Mouse (Mus musculus) spleen, postnatal 10 days (tissue): ENCODE data around the gene Cdk12.
A peak's percentile ranks its signal among the peaks of the same experiment; 100 is the strongest.

Experiments used
- DNase-seq, 2 experiments: peaks; one replicate each; pipeline ENCODE4 v3.0.0; 2021 to 2022; ENCODE audit warnings: low spot score in 2 of 2

Cdk12 gene

DNA sequence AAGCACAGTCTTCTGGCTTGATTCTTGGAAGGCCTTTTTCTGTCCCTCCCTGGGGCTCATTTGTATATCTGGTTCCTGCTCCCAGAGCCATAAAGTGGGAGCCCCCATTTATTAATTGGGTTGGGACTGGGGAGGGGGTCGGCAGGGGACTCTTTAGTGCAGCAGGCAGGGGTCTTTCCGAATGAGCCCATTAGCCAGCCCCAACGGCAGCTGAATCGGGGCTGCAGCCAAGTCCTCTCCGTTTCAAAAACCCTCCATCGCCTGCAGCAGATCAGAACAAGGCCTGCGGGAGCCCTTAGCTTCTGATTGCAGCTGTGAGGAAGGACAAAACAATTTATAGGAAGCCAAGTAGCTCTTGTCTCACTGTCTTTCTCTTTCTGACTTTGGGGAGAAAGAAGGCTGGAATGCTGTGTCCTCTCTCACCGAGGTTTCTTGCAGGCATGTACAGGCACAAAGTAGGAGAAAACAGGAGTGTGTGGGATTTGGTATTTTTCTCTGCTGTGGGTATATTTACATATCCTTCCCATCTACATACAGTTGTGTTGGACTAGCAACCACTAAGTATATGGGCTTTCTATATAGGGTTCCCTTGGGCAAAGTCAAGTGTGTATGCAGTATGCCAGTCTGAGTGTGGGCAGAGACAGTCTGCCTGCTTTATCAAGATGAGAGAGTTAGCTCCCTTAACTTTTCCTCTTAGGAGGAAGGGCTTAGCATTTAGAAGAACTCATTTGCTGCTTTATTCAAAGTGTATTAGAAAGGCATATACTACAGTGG lies 58.0 kb downstream of the Cdk12 start:
- no peak for DNase-seq

DNA sequence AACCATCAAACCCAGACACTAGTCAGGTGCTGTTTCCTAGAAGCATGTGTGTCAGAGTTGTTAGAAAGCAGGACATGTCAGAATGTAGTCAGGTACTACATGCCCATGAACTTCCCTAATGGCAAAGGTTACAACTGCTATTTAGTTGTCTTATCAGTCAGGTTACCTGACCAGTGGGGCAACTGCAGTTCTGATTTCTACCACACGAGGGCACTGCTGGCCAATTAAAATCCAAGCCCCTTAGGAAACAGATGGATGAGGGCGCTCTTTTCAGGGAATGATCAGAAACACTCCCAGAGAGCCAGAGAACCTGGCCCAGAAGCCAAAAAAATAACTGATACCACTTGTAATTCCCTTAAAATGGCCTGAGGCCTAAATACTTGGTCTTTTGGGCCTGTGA lies 62.2 kb downstream of the Cdk12 start:
- peak; percentile 81 to 85 for DNase-seq

DNA sequence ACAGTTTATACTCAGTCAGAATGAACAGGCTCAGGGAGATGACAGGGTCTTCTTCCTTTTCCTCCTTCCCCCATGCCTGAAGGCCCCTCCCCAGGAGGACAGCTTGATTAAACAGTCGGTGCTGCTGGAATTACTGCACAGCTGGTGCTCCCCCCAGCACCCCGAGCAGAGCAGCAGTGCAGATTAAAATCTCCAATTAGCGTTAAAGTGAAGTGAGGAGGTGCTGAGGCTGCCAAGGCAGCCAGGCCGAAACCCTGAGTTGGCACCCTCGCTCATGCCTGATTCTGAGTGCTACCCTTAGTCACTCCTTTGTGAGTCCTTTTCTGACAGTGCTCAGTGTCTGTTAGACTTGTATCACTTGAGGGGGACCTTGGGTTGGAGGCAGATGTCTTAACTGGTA lies 63.0 kb downstream of the Cdk12 start:
- no peak for DNase-seq

DNA sequence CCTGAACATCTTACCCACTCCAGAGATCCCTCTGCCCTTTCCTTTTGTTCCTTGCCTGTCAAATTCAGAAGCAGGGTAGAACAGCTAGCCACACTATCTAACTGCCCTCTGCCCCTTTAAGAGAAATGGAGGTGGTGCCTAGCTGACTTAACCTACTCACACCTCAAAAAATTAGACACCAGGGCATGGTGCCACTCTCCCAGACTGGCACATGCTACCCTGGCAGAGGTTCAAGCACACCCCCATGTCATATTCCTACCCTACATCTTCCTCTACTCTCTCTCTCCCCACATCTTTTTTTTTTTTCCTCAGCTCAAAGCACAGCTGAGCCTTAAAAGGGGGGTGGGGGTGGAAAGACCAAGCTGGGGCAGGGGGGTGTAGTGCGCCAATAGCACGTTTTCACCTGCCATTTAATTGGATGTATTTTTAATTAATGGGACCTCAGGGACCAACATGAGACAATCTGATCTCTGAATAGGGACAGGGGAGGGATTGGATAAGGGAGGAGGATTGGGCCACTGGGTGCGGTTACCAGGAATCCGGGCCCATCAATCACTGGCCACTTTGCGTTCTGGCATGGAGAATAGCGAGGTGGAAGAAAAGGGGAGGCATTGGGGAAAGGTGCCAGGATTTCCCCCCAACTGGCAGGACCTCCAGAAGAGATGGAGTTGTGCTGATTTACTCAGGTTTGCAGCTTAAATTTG lies 64.0 kb downstream of the Cdk12 start:
- DNase-seq: no peak

DNA sequence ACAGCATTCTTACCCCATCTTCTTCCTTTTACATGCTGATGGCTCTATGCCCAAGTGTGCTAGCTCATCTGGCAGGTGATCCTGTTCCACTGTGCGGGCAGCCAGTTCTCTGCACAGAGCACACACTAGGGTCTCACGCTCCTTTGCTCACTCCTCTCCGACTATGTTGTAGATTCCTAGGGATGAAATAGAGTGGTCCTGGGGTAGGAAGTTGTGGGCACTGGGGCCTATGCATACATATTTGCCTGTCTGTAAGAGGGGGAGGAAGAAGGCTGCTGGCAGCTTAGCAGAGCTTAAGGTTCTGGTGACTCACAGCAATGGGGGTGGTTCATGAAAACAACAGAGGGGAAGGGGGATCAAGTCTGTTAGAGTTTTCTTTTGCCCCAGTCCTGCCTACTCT lies 67.2 kb downstream of the Cdk12 start:
- DNase-seq: no peak

DNA sequence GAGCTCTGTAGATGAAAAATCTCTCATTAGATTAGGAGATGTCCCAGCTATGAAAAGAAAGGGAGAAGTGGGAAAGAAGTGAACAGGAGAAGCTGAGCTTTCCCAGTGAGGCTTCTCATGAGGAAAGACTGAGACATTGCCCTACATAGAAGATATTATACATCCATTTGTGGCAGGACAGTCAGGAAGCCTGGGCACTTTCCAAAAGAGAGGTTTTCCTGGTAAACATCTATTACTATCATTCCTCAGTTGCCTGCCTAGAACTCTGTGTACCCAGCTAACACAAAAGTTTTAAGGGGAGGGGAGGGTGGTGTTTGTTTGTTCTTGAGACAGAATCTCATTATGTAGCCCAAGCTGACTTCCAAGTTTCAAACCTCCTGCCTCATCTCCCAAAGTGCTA lies 67.6 kb downstream of the Cdk12 start:
- DNase-seq: no peak

DNA sequence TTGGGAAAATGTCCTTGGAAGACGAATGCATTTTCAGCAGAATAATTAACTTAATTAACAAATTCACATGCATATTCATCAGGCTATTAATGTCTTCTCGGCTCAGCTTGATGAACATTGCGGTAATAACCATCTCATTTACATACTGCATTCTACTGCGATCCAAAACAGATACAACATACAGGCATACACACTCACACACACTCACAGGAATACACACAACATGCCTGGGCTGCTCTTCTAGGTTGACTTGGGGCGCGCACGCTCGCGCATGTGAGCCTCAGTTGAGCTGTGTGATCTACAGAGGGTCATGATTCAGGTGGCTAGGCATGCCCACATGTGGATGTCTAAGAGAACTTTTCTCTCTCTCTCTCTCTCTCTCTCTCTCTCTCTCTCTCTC lies 80.9 kb downstream of the Cdk12 start:
- no peak for DNase-seq

DNA sequence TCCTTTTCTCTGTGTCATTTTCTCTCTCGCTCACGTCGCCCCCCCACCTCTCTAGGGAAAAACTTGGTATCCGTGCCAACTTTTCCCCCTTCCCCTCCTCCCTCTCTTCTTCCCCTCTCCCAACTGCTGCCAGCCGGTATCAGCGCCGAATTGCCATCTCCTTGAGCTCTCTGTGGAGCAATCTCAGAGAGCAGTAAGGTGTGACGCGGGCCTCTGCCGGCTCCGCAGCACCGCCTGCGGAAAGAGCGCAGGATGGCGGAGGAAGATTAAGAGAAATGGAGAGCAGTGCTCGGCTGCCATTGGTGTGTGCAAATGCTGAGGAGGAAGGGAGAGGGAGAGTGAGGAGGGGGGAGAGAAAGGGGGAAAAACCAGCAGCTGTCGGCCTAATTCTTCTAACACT lies 81.4 kb downstream of the Cdk12 start:
- DNase-seq: no peak

DNA sequence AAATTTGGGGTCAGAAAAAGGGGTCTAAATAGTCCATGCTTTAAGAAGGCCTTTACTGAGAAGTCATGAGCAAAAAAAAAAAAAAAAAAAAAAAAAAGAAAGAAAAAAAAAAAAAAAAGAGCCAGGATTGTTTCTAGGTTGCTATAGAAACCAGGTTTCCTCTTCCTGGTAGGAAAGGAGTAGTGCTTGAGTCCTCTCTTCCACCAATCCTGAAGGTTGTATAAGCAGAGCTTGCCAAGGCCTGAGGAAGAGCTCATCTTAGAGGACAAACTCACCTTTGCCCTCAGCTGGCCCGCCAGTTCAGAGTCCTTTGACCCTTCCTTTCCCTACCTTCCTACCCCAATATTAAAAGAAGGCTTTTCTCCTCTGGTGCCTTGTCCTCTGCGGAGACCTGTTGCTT lies 82.5 kb downstream of the Cdk12 start:
- DNase-seq: no peak

DNA sequence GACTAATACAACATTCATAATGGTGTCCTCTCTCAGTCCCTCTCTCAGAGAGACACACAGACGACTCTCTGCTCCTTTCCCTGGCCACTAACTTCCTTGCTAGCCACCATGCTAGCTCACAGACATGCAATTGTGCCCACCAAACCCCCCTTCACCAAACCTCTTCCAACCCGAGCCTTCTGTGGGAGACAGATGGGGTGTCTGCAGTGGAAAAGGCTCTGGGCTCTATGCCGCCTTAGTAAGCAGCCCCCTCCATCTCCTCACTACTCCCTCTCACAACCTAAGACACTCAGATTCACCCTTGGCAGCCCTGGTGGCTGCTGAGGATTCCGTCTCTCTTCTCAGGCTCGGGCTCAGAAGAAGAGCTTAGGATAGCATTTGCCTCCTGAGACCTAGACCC lies 84.7 kb downstream of the Cdk12 start:
- no peak for DNase-seq

DNA sequence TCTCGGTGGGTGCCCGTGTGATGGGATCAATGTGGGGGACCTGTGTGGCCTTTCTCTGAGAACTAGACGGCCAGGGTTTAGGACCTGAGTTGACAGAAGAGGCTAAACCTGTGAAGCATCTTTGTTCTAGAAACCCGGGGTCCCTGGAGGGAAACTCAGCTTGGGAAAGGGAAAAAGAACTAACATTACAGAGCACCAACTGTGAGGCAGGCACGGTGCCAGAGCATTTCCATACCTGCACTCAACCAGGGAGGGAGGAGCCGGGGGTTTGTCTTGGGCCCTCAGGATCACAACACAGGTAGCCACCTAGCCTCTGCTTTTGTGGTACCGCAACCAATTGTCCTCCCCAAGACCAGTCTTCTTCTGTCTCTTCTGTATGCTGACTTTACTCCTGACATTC lies 85.1 kb downstream of the Cdk12 start:
- no peak for DNase-seq

DNA sequence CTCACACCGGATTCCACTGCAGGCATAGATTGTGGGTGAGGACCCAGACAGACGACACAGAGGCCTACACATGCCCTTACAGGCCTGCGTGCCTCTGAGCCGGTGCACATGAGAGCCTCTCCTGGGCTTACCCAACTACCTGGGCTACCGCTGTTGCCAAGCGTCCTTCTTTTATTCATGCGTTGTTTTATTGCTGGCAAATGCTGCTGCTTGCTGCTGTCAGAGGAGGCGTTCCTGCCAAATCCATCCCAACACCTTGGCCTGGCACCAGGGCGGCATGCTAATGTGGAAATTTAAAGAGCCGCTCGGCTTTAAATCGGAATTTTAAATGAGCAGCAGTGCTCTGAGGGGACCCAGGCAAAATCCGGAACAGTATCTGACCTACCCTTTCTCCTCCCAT lies 87.0 kb downstream of the Cdk12 start:
- no peak for DNase-seq

DNA sequence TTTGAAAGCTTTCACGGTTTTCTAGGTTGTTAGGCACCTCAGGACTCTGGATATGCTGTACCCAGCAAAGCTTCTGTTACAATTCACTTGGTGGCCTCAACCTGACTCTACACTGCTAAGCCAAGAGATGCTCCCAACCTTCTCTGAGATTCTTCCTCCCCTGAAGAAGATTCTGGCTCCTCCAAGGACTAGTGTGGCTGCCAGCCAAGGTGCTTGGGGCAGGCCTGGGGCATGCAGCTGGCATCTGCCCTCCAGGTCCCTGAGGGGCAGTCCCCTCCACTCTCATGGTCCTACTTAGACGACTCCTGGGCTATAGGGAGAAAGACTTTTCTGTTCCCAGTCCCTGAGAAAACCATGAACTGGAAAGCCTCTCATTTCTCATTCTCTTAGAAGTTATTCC lies 88.0 kb downstream of the Cdk12 start:
- DNase-seq: no peak

DNA sequence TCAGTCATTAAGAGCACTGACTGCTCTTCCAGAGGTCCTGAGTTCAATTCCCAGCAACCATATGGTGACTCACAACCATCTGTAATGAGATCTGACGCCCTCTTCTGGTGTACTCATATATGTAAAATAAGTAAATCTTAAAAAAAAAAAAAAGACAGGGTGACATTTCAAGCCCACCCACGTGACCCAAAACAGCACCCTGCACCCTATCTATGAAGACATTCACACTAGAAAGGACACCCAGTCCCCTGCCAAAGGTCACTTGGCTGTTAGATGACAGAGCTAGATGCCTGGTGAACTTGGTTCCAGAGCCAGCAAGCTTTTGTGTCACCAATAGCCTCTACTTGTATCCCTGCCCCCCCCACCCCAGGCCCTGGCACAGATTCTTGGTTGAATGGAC lies 90.2 kb downstream of the Cdk12 start:
- DNase-seq: no peak

DNA sequence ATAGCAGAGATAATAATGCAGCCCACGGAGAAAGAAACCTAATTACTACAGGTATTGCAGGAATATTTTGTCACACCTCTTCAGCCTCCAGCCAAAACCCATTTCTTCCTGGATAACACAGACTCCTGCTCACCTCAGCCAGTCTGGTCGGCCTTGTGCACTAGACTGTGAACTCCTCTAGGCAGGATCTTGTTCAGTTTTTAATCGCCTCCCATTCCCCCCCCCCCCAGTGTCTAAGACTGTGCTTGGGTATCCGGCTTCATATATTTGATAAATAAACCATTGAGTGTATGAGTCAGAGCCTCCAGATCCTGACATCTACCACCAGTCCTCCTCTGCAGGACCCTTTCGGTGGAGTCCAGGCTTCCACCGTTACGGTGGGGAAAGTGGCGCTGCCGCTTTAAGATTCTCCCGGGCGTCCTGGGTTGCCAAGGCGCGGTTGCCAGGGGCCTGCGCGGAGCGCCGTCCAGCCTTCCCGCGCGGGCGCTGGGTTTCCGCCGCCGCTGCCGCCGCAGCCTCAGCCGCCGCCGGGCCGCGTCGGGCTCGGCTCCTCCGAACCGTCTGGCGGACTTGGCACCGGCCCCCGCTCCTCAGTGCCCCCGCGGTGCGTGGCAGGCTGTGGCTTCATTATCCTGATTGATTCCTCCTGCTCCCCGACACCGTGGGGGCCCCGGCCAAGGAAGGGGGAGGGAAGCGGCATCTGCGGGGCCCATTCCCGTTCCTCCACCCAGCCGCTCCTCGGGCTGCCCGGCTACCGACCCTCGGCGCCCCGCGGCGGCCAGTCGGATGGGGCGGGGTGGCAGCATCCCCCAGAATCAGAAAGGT lies 91.5 kb downstream of the Cdk12 start:
- peak; percentile 11 to 41 for DNase-seq

DNA sequence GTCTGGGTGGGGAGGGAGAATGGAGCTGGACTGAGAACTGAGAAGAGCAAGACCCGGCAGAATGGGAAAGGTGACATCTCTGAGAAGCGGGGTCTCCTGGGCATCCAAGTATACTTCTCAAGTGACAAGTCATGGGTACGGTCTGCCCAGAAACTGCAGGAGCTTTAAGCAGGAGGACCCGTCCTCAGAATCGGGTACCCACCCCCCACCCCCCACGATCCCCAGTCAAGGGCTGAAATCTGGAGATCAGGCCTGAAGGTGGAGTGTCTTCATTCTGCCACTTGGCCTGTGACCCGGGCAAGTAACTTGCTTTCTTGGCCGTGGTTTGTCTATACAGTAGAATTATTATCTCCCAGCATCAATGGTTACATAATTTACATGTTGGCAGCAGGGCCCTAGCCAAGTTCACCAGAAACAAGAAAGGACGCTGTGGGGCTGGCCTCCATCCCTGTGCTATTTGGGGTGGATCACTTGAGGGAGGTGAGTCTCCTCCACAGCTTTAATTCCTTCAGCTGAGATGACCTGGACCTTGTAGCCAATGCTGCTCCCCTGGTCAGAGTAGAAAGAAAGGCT lies 92.2 kb downstream of the Cdk12 start:
- no peak for DNase-seq

DNA sequence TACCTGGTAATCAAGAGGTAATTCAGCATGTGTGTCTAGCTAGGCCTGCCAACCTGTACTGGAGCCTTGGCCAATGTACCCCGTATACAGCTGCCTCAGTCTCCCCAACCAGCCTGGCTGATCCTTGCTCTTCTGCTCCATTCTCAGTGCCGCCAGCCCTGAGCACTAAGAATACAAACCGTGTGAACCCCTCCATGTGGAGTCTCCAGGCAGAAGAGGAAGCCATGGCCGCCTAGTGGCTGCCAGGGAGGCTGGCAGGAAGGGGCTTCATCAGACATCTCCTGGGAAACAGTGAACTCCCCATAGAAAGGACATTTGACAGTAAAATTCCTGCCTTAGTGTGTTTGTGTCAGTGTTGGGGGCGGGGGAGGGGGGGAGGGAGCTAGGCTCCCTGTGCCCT lies 93.4 kb downstream of the Cdk12 start:
- peak in 1 of 2 experiments; percentile 26 for DNase-seq

DNA sequence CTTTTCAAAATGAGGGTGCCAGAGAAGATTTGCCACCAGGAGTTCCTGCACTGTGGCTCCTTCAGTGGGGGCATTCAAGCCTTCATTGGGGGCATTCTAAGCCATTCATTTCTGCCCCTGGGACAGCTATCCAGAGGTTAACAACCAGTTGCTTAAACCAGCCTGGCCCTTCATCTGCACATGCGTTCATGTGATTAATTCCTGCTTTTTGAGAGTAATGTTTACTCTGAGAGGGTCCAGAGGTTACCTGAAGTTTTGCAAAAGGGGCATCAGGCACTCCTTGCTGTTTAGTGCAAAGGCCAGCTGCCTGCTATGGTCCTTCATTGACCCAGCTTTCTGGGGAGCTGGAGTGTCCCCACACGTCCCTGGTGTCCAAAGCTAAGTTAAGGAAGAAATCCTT lies 94.1 kb downstream of the Cdk12 start:
- DNase-seq: no peak

DNA sequence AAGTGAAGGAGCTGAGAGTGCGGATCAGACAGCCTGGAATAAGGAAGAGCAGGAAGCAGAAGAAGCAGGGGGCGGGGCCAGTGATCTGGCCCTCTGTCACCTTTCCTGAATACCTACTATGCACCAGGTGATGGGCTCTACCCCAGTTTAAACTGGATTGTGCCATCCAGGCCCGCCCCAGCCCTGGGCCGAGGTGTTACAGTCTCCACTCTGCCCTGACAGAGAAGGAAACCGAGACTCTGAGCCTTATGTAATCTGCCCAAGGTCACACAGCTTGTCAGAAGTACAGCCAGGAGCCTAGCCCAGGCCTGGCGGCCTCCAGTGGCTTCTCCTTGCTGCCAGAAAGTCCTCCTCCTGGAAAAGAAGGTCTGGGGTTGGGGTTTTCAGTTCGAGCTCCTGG lies 94.9 kb downstream of the Cdk12 start:
- DNase-seq: no peak

DNA sequence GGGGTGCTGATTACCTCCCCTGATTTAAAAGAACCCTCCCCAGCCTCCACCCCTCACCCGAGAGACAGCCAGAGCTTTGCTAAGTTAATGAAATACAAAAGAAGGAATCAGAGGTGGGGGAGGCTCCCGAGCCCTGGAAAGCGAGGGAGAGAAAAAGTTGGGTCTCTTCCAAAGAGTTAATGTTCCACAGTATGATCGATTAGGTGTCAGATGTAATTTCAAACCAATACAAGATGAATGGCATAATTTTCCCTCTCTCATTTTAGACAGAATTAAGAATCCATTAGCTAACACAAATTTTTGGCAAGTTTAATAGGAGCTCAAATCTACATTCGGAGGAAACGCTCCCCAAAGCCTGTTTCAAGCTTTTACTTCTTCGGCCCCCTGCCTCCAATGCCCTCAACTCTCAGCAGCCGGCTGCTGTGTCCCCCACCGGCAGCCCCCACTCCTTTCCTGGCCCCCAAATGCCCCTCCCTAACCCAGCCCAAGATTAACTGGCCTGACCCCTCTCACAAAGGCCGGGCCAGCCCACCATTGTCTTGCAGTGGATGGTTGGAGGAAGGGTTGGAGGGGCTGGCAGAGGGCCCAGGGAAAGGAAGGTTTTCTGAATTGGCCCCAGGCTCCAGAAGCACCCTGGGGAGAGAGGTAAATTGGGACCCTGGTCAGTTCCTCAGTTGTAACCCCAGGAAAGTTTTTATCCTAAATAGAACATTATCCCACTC lies 95.8 kb downstream of the Cdk12 start:
- no peak for DNase-seq

DNA sequence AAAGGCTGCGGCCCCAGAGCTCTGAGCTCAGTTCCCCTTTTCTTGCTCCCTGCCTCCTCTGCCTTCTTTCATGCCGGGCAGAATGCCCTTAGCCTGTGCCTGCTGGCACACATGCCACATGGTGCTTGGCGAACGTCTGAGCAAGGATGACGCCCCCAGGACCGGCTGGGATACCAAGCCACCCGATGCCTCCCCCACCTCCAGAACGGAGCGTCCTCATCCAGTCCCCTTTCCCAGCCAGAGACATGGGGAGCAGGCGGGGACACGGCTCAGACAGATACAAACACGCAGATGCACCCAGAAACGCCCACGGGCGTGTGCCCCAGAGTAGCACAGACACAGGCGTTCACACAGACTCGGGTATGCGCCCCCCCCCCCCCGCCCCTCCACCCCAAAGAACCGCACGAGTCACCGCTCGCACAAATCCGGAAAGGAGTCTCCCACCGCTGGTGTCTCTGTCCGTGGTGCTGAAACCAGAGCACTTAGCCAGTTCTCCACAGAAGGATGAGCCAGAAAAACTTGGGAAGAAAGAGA lies 111.0 kb downstream of the Cdk12 start:
- peak in 1 of 2 experiments; percentile 62 for DNase-seq
